Mouse (Mus musculus): ENCODE results near the gene Fubp1. TPM values are rescaled to one million over a fixed set of nuclear protein-coding genes. Genes with fewer than 3 reads are reported as not detected.

The Fubp1 gene
- polyA plus RNA-seq, 1 experiment from 2014 or later, result 157 TPM

- Histone ChIP-seq H3K9me3 (ENCODE audit: control insufficient read depth, low read length) (no peaks in the 10 kb centered on the region), H3K27me3 (replicated peaks; ENCODE audit: control insufficient read depth, insufficient read depth, low read length) (no peaks in the 10 kb centered on the region), H3K4me2 (ENCODE audit: low read depth, low read length) (peak overlapping the region; percentile 86), H3K4me1 (ENCODE audit: control insufficient read depth, insufficient read depth, low read length) (peaks cover 22% of the 10 kb centered on the region), H3K9ac (ENCODE audit: low read depth, low read length) (peak overlapping the region; percentile 100), H3K36me3 (ENCODE audit: control insufficient read depth, insufficient read depth, low read length) (no peaks in the 10 kb centered on the region), H3K4me3 (ENCODE audit: low read length) (peak overlapping the region; percentile 97), H3K27ac (ENCODE audit: low read length) (no peak overlapping the region)
- no peak for ATAC-seq
- 8% methylated on average over 7 of the region's 7 CpGs for whole genome bisulfite sequencing
Measured at GRCm38 (mm10) chr3:152211731-152212279, 1.6 kb downstream of the Fubp1 start.

DNA sequence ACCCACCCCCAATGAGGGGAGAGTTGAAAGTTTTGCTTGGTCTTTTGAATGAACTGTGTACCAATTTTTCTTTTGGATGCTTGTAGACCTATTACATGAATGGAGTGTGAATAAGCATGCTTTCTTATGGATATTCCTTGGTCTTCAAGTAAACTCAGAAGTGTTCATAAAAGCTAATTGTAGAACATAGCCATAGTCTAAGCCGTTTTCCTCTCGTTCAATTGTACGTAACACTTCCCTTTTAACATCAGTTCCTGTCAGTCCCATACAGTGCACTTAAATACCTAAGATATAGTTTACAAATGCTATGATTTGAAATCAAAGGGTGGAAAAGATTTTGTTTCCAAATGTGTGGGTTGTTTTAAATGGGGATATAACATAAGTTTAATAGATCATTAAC, 3.2 kb downstream of the Fubp1 start:
- Histone ChIP-seq H3K4me3 (ENCODE audit: low read length) (peak overlapping the region; percentile 16; the same call in 1 of the 2 replicates), H3K9me3 (ENCODE audit: control insufficient read depth, low read length) (no peaks in the 10 kb centered on the region), H3K4me1 (ENCODE audit: control insufficient read depth, insufficient read depth, low read length) (peaks cover 19% of the 10 kb centered on the region), H3K9ac (ENCODE audit: low read depth, low read length) (no peak overlapping the region), H3K36me3 (ENCODE audit: control insufficient read depth, insufficient read depth, low read length) (no peaks in the 10 kb centered on the region), H3K27ac (ENCODE audit: low read length) (no peak overlapping the region), H3K27me3 (replicated peaks; ENCODE audit: control insufficient read depth, insufficient read depth, low read length) (no peaks in the 10 kb centered on the region), H3K4me2 (ENCODE audit: low read depth, low read length) (peak overlapping the region; percentile 86)
- WGBS, result 35% methylated on average over 3 of the region's 3 CpGs
- no peak for ATAC-seq

GRCm38 (mm10) chr3:152224918-152225317, 14.7 kb downstream of the Fubp1 start:
- no peak for ATAC-seq
- H3K4me3 ChIP-seq (ENCODE audit: low read length), result no peak overlapping the region
- H3K9me3 ChIP-seq (ENCODE audit: control insufficient read depth, low read length), result no peaks in the 10 kb centered on the region
- no peaks in the 10 kb centered on the region for H3K27me3 ChIP-seq (replicated peaks; ENCODE audit: control insufficient read depth, insufficient read depth, low read length)
- H3K36me3 ChIP-seq (ENCODE audit: control insufficient read depth, insufficient read depth, low read length), result peaks cover 39% of the 10 kb centered on the region
- no peak overlapping the region for H3K4me2 ChIP-seq (ENCODE audit: low read depth, low read length)
- no peak overlapping the region for H3K27ac ChIP-seq (ENCODE audit: low read length)
- no peaks in the 10 kb centered on the region for H3K4me1 ChIP-seq (ENCODE audit: control insufficient read depth, insufficient read depth, low read length)
- H3K9ac ChIP-seq (ENCODE audit: low read depth, low read length), result no peak overlapping the region

- H3K4me1 ChIP-seq (ENCODE audit: control insufficient read depth, insufficient read depth, low read length), result no peaks in the 10 kb centered on the region
- peaks cover 40% of the 10 kb centered on the region for H3K36me3 ChIP-seq (ENCODE audit: control insufficient read depth, insufficient read depth, low read length)
- no peak overlapping the region for H3K4me2 ChIP-seq (ENCODE audit: low read depth, low read length)
- ATAC-seq, result no peak
- 85% methylated on average over 7 of the region's 7 CpGs for WGBS
- no peak overlapping the region for H3K9ac ChIP-seq (ENCODE audit: low read depth, low read length)
- H3K27ac ChIP-seq (ENCODE audit: low read length), result no peak overlapping the region
- H3K9me3 ChIP-seq (ENCODE audit: control insufficient read depth, low read length), result no peaks in the 10 kb centered on the region
- H3K27me3 ChIP-seq (replicated peaks; ENCODE audit: control insufficient read depth, insufficient read depth, low read length), result no peaks in the 10 kb centered on the region
- no peak overlapping the region for H3K4me3 ChIP-seq (ENCODE audit: low read length)
Measured at GRCm38 (mm10) chr3:152225906-152226305, 15.7 kb downstream of the Fubp1 start.

GRCm38 (mm10) chr3:152228843-152229242, 18.6 kb downstream of the Fubp1 start:
- Histone ChIP-seq H3K9me3 (ENCODE audit: control insufficient read depth, low read length) (no peaks in the 10 kb centered on the region), H3K36me3 (ENCODE audit: control insufficient read depth, insufficient read depth, low read length) (peaks cover 31% of the 10 kb centered on the region), H3K9ac (ENCODE audit: low read depth, low read length) (no peak overlapping the region), H3K4me1 (ENCODE audit: control insufficient read depth, insufficient read depth, low read length) (peaks cover 2% of the 10 kb centered on the region; the same call in 1 of the 2 replicates), H3K27me3 (replicated peaks; ENCODE audit: control insufficient read depth, insufficient read depth, low read length) (no peaks in the 10 kb centered on the region), H3K4me3 (ENCODE audit: low read length) (no peak overlapping the region), H3K27ac (ENCODE audit: low read length) (no peak overlapping the region), H3K4me2 (ENCODE audit: low read depth, low read length) (no peak overlapping the region)
- no peak for ATAC-seq
- 88% methylated on average over 7 of the region's 7 CpGs for WGBS

- H3K4me1 ChIP-seq (ENCODE audit: control insufficient read depth, insufficient read depth, low read length), result peaks cover 2% of the 10 kb centered on the region; the same call in 1 of the 2 replicates
Measured at GRCm38 (mm10) chr3:152229271-152229670, 19.0 kb downstream of the Fubp1 start.

GRCm38 (mm10) chr3:152231333-152232100, 21.3 kb downstream of the Fubp1 start:
- ATAC-seq, result 0 out of 2 replicates have a peak, but pooled peaks have one; percentile 25
- Histone ChIP-seq H3K4me1 (ENCODE audit: control insufficient read depth, insufficient read depth, low read length) (peaks cover 2% of the 10 kb centered on the region; the same call in 1 of the 2 replicates), H3K4me2 (ENCODE audit: low read depth, low read length) (no peak overlapping the region), H3K27ac (ENCODE audit: low read length) (no peak overlapping the region), H3K4me3 (ENCODE audit: low read length) (no peak overlapping the region), H3K27me3 (replicated peaks; ENCODE audit: control insufficient read depth, insufficient read depth, low read length) (no peaks in the 10 kb centered on the region), H3K9ac (ENCODE audit: low read depth, low read length) (no peak overlapping the region), H3K9me3 (ENCODE audit: control insufficient read depth, low read length) (no peaks in the 10 kb centered on the region), H3K36me3 (ENCODE audit: control insufficient read depth, insufficient read depth, low read length) (peaks cover 13% of the 10 kb centered on the region; the same call in 1 of the 2 replicates)
- WGBS, result 51% methylated on average over 6 of the region's 6 CpGs

More at GRCm38 (mm10) chr3:152229271-152229670, 19.0 kb downstream of the Fubp1 start:
- Histone ChIP-seq H3K4me3 (ENCODE audit: low read length) (no peak overlapping the region), H3K9me3 (ENCODE audit: control insufficient read depth, low read length) (no peaks in the 10 kb centered on the region), H3K9ac (ENCODE audit: low read depth, low read length) (no peak overlapping the region), H3K27me3 (replicated peaks; ENCODE audit: control insufficient read depth, insufficient read depth, low read length) (no peaks in the 10 kb centered on the region), H3K36me3 (ENCODE audit: control insufficient read depth, insufficient read depth, low read length) (peaks cover 27% of the 10 kb centered on the region), H3K4me2 (ENCODE audit: low read depth, low read length) (no peak overlapping the region), H3K27ac (ENCODE audit: low read length) (no peak overlapping the region)
- WGBS, result 79% methylated on average over 5 of the region's 5 CpGs
- no peak for ATAC-seq

GRCm38 (mm10) chr3:152235238-152235637, 25.0 kb downstream of the Fubp1 start:
- H3K9ac ChIP-seq (ENCODE audit: low read depth, low read length), result no peak overlapping the region
- no peak overlapping the region for H3K4me2 ChIP-seq (ENCODE audit: low read depth, low read length)
- ATAC-seq, result no peak
- H3K36me3 ChIP-seq (ENCODE audit: control insufficient read depth, insufficient read depth, low read length), result peaks cover 10% of the 10 kb centered on the region; the same call in 1 of the 2 replicates
- no peaks in the 10 kb centered on the region for H3K27me3 ChIP-seq (replicated peaks; ENCODE audit: control insufficient read depth, insufficient read depth, low read length)
- no peaks in the 10 kb centered on the region for H3K9me3 ChIP-seq (ENCODE audit: control insufficient read depth, low read length)
- peaks cover 2% of the 10 kb centered on the region; the same call in 1 of the 2 replicates for H3K4me1 ChIP-seq (ENCODE audit: control insufficient read depth, insufficient read depth, low read length)
- 98% methylated on average over 1 of the region's 1 CpGs for WGBS
- no peak overlapping the region for H3K4me3 ChIP-seq (ENCODE audit: low read length)
- H3K27ac ChIP-seq (ENCODE audit: low read length), result no peak overlapping the region

DNA sequence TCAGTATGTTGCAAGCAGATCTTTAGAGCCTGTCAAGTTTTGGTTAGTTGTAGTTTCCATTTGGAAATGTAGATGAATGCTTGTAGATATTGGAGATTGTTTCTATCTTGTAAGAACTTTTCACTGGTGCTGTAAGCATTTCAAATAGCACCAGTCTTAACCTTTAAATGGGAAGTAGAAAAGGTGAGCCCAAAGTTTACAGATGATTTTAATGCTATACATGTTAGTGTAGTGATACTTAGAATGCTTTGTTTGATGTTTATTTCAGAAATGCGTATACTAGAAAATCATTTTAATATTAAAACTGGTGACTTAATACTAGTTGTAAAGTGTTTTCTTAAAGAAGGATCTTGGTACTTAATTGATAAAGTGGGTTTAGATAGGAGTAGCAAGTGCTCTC, 25.6 kb downstream of the Fubp1 start:
- no peak for ATAC-seq
- 89% methylated on average over 1 of the region's 1 CpGs for WGBS
- no peak overlapping the region for H3K9ac ChIP-seq (ENCODE audit: low read depth, low read length)
- no peak overlapping the region for H3K4me3 ChIP-seq (ENCODE audit: low read length)
- no peak overlapping the region for H3K27ac ChIP-seq (ENCODE audit: low read length)
- H3K4me1 ChIP-seq (ENCODE audit: control insufficient read depth, insufficient read depth, low read length), result peaks cover 2% of the 10 kb centered on the region; the same call in 1 of the 2 replicates
- H3K9me3 ChIP-seq (ENCODE audit: control insufficient read depth, low read length), result no peaks in the 10 kb centered on the region
- H3K27me3 ChIP-seq (replicated peaks; ENCODE audit: control insufficient read depth, insufficient read depth, low read length), result no peaks in the 10 kb centered on the region
- H3K36me3 ChIP-seq (ENCODE audit: control insufficient read depth, insufficient read depth, low read length), result peaks cover 10% of the 10 kb centered on the region; the same call in 1 of the 2 replicates
- no peak overlapping the region for H3K4me2 ChIP-seq (ENCODE audit: low read depth, low read length)
